Mouse (Mus musculus) G1E (cell line): Measurements from ENCODE around the gene Hepacam2.
"Not testable (repeated sequence)": the region's sequence is repeated elsewhere in the genome, so short reads cannot be mapped to it uniquely, and the experiment has no call there.

Source experiments
- CTCF ChIP-seq: IDR thresholded peaks from 2 replicates; pipeline ENCODE4 v1.5.1; 2012; ENCODE audit warnings: low read depth, low read length, inconsistent platforms, mixed read lengths
- POLR2AphosphoS5 ChIP-seq: IDR thresholded peaks from 2 replicates; pipeline ENCODE4 v1.6.1; 2012; ENCODE audit warnings: low read depth, low read length, inconsistent platforms; ENCODE audit not compliant: insufficient replicate concordance

- TF ChIP-seq CTCF, POLR2AphosphoS5: not testable (repeated sequence)
These were observed 67.1 kb downstream of the Hepacam2 start for GRCm38 (mm10) chr6:3430976-3431375.
